Mouse (Mus musculus): ENCODE data around the gene Kif26b.

- no peak for TF ChIP-seq CTCF (IDR thresholded peaks at IDR 0.05)
- TF ChIP-seq EP300 (IDR thresholded peaks at IDR 0.05) = no peak
These were observed 337.8 kb downstream of the Kif26b start for GRCm38 (mm10) chr1:178866757-178867156.
